Mouse (Mus musculus) lung, adult 2 months (tissue): ENCODE data around the gene Adgrf1.

Experiments
- CTCF ChIP-seq: fragments of 200-500 bp; IDR thresholded peaks from 2 replicates; pipeline ENCODE4 v1.5.1; 2011; ENCODE audit warnings: mild to moderate bottlenecking, low read length, control low read depth; ENCODE audit not compliant: insufficient read depth
- POLR2A ChIP-seq: fragments of 200-500 bp; IDR thresholded peaks from 2 replicates; pipeline ENCODE4 v1.6.1; 2011; ENCODE audit warnings: low read depth, mild to moderate bottlenecking, control low read depth, low read length, borderline replicate concordance; ENCODE audit errors: extremely low read depth

DNA sequence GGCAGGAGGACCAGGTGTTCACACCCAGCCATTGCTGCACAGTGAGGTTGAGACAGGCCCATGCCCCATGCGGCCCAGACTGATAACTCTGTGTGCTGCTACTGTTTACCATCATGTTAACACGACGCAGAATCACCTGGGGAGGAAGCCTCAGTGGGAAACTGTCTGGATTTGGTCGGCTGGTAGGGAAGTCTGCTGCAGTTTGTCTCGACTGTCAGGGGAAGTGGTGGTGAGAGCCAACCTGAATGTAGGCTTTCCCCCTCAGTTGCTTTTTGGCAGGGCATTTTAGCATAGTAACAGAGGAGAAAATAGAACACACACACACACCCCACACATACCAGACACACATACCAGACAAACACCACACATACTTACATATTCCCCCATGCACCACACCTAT is 12.7 kb downstream of the Adgrf1 start:
- TF ChIP-seq POLR2A (no peak), CTCF (no peak)
